Mouse (Mus musculus) thymus, adult 18-20 months (tissue): Measurements from ENCODE around the gene Gpsm1.

ENCODE experiments used
- DNase-seq, 2 experiments: peaks; one replicate each; pipeline ENCODE4 v3.0.0; 2022; ENCODE audit warnings: mixed read lengths in 2 of 2

Gene Gpsm1

GRCm38 (mm10) chr2:26315072-26315924 lies at the start of gene Gpsm1:
Gene Gpsm1, plus strand, starts transcription at chr2:26315515.
- DNase-seq = peak; percentile 54 to 60

GRCm38 (mm10) chr2:26266066-26266742 lies 49.1 kb upstream of the Gpsm1 start:
- no peak for DNase-seq

GRCm38 (mm10) chr2:26268216-26268615 lies 47.1 kb upstream of the Gpsm1 start:
- DNase-seq = no peak

- peak in 1 of 2 experiments; percentile 11 for DNase-seq
These were observed 41.7 kb upstream of the Gpsm1 start for GRCm38 (mm10) chr2:26273611-26274010.

- DNase-seq = no peak
These were observed 35.6 kb upstream of the Gpsm1 start for GRCm38 (mm10) chr2:26279712-26280111.

- DNase-seq = no peak
These were observed 34.7 kb upstream of the Gpsm1 start for GRCm38 (mm10) chr2:26280594-26280993.

- DNase-seq = no peak
These were observed 29.5 kb upstream of the Gpsm1 start for GRCm38 (mm10) chr2:26285804-26286203.

GRCm38 (mm10) chr2:26286391-26286790 lies 28.9 kb upstream of the Gpsm1 start:
- no peak for DNase-seq

GRCm38 (mm10) chr2:26290133-26290532 lies 25.2 kb upstream of the Gpsm1 start:
- no peak for DNase-seq

GRCm38 (mm10) chr2:26294457-26294856 lies 20.9 kb upstream of the Gpsm1 start, which contains the start of gene Ccdc187:
Gene Ccdc187, minus strand, starts transcription at chr2:26294557.
- no peak for DNase-seq

- no peak for DNase-seq
These were observed 18.6 kb upstream of the Gpsm1 start for GRCm38 (mm10) chr2:26296606-26297195.

GRCm38 (mm10) chr2:26298208-26298855 lies 17.0 kb upstream of the Gpsm1 start:
- DNase-seq = no peak

GRCm38 (mm10) chr2:26298856-26299230 lies 16.5 kb upstream of the Gpsm1 start:
- no peak for DNase-seq

GRCm38 (mm10) chr2:26299336-26299735 lies 16.0 kb upstream of the Gpsm1 start:
- no peak for DNase-seq

GRCm38 (mm10) chr2:26300161-26300807 lies 15.0 kb upstream of the Gpsm1 start:
- no peak for DNase-seq

- peak; percentile 60 to 70 for DNase-seq
These were observed 14.5 kb upstream of the Gpsm1 start for GRCm38 (mm10) chr2:26300808-26301174.

GRCm38 (mm10) chr2:26302005-26302503 lies 13.3 kb upstream of the Gpsm1 start:
- no peak for DNase-seq

- DNase-seq = no peak
These were observed 10.6 kb upstream of the Gpsm1 start for GRCm38 (mm10) chr2:26304711-26305110.

GRCm38 (mm10) chr2:26305555-26305954 lies 9.8 kb upstream of the Gpsm1 start:
- DNase-seq = no peak

- DNase-seq = no peak
These were observed 8.6 kb upstream of the Gpsm1 start for GRCm38 (mm10) chr2:26306702-26307101.

- DNase-seq = no peak
These were observed 5.6 kb upstream of the Gpsm1 start for GRCm38 (mm10) chr2:26309739-26310138.

- DNase-seq = no peak
These were observed 3.4 kb upstream of the Gpsm1 start for GRCm38 (mm10) chr2:26311936-26312335.
